Mouse (Mus musculus): ENCODE measurements around the gene Atox1.

Atox1 gene

DNA sequence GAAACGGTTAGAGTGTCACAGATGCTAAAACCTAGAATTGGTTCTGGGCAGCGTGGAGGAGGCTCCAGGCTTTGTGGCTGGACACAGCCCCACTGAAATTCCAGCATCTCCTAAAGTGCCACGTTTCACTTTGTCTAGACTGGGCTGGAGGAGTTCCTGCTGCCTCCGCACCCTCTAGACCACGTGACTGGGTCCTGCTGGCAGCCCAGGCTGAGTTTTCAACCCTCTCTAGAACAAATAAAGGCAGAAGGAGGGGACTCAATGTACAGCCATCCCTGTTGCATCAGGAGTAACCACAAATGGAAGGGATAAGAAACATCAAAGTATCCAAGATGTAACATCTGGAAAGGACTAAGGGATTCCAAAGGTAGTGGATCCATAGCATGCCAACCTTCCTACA is 46.7 kb downstream of the Atox1 start:
- no peak for DNase-seq (ENCODE audit: low read depth, low spot score)

DNA sequence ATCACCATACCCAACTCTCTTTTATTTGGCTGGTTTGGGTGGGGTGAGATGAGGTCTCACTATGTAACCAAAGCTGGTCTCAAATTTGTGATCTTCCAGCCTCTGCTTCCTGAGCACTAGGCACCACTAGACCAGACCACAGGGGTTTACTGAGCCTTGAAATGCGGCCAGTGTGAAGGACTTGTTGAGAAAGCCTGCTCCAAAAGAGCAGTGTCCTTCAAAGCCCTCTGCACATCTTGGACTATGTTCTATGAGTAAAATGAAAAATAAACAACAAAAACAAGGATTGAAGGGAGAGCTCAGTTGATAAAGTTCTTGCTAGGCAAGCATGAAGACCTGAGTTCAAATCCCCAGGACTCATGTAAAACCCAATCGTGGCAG is 47.6 kb downstream of the Atox1 start:
- no peak for DNase-seq (ENCODE audit: low read depth, low spot score)

DNA sequence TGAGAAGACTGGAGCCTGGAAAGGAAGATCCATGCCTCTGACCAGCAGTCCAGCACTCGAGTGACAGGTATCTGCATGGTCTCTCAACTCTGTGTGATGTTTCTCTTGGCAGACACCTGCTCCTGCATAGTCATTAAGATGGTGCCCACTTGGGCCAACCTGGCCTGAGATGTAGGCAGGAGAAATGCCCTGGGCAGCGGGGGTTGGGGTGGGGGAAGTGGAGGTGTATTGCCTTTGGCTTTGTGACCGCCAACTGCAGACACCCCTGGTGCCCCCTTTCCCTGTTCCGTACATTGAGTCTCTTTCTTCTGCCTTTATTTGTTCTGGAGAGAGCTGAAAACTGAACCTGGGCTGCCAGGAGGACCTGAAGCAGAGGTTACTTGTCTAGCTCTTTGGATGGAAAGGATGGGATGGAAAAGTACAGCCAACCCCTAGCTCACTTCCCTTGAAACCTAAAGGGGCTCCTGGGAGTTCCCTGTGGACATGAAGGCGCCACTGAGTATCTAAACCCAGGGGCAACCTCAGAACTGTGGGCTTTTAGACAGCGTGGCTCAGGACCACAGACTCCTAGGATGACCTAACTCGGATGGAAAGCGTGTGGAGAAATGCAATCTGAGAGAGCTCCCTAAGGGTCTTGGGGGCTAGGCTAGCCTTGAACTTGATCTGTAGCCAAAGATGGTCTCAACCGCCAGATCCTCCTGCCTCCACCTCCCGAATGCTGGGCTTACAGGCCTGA is 48.2 kb downstream of the Atox1 start:
- no peak for DNase-seq (ENCODE audit: low read depth, low spot score)

DNA sequence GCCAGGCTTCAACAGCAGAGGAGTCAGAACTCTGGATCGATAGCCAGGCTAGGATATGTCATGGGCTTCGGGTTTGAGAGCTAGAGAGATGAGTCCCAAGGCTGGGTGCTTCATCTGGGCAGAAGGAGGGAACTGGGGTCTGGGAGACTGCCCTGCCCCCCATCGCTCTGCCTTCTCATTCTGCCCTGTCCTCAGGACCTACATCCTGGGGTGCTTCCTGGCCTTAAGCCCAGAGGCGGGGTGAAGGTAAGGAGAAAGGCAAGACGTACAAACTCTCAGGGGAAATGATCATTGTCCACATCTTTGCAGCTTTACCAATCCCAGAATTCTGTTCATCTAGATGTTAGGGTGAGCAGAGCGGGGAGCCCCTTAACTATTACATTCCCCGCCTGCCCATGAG is 49.0 kb downstream of the Atox1 start:
- DNase-seq (ENCODE audit: low read depth, low spot score) = no peak

DNA sequence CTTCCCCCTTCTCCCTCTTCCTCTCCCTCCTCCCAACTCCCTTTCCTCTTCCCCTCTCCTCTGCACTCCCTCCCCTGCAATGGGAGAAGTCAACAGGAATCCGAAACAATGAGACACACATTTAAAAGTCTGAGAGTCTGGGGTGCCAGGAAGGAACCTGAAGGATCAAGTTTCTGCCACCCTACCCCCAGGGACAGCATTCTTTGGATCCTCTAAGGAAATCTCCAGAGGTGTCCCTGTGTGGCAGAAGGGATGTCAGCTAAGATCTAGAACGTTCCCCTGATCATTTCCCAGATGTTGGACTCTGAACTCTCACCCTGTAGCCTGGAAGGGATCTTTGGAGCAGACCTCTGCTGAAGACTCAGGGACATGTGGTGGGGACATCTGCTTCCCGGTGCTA is 50.5 kb downstream of the Atox1 start:
- no peak for DNase-seq (ENCODE audit: low read depth, low spot score)

DNA sequence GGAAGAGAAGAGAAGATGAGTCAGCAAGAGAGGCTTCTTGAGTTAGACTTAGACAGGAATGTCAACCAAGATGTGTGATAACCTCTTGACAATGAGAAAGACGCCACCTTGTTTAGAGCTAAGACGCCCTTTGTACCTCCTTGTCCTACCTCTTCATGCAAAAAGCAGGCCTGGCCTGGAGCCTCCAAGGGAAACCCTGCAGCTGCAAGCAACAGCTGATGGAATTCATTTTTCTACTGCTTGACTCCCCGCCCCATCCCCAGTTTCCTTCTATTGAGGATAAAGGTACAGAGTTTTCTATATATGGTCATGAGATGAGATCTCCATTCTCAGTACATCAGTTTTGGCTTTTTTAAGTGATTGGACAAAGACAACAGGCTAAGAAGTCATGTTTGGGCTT is 51.0 kb downstream of the Atox1 start:
- DNase-seq (ENCODE audit: low read depth, low spot score) = no peak

DNA sequence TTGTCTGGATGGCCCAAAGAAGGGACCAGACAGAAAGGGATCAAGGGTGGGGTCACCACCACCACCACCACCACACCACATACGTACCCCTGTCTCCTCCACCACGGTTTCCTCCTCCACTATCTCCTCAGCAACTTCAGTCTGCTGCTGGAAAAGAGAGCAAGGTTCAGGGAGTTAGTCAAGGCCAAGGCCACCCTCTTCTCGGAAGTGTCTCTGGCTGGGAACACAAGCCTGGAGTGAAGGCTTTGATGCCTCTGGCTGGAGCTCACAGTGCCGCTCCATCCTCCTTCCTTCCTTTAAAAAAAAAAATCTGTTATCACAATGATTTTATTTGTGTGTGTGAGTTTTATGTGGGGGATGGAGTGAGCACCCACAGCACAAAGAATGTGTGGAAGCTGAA is 53.9 kb downstream of the Atox1 start:
- no peak for DNase-seq (ENCODE audit: low read depth, low spot score)

DNA sequence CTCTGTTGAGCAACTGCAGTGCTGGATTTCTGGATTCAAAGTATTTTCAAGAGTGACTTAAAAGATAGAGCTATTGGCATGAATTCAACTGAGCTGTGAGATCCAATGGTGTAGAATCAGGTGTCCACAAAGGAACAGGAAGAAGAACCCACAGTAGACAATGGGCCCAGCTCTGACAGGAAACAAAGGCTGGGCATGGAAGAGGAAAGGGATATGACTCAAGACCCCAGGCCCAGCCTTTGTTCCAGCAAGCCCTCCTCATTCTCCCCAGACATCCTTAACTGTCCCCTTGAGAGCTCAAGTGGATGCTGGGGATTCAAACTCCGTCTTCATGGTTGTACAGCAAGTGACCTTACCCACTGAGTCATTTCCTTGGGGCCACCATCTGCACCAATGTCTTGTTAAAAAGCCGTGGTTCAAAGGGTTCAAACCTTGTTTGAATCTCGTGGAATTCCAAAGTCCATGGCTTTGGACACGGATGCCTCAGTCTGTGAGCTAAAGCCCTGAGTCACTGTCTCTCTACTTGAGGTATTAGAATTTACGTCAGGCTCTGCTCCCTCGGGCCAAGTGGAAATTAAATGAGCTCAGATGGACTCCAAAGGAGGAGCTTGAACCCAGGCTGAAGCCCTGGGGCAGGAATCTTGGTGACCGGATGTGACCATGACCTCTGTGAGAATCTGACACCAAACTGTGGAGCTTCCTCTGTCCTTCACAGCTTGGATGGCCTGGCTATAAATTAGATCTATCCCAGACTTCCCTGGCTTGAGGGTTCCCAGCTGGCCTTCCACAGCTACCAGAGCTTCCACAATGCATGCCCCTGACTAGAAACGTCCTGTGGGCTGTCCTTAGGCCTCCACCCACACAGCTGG is 55.2 kb downstream of the Atox1 start:
- DNase-seq (ENCODE audit: low read depth, low spot score) = no peak

DNA sequence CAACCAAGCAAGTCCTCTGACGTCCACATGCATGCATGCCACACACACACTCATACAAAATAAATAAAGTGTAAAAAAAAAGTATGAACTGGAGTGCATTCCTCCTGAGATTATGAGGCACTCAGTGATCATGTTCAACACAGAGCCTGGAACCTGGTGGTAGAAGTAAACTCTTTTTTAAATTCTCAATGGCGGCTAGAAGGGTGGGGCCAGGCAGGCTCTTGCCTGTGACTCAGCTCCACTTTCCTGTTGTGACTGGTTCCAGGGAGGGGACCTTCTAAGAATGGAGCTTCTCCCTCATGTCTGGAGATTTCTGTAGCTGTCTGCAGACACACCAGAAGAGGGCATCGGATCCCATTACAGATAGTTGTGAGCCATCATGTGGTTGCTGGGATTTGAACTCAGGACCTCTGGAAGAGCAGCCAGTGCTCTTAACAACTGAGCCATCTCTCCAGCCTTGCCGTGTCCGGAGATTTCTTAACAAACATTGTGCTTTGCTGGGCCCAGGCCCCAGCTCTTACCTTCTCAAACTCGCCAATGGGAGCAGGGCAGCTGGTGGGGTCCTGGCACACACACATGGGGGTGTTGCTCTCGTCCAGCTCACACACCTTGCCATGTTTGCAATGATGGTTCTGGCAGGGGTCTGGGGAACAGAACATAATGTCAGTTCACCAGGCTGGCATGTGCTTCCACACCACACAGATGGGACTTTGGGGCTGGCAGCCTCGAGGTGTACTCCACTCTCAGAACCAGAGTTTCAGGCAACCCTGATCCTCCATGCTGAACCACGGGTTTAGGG is 56.2 kb downstream of the Atox1 start:
- DNase-seq (ENCODE audit: low read depth, low spot score) = no peak

DNA sequence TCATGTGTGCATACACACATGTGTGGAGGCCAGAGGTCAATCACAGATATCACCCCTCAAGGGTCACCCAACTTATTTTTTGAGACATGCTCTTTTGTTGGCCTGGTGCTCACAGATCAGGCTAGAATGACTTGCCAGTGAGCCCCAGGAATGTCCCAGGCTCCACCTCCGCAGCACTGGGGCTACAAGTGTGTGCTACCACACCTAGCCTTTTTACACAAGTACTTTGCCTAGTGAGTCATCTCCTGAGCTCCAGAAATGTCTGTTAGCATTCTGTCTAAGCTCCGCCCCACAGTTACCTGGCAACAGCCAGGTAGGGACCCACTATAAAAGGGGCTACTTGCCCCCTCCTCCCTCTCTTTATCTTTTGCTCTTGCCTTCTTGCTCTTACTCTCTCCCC is 60.2 kb downstream of the Atox1 start:
- no peak for DNase-seq (ENCODE audit: low read depth, low spot score)

DNA sequence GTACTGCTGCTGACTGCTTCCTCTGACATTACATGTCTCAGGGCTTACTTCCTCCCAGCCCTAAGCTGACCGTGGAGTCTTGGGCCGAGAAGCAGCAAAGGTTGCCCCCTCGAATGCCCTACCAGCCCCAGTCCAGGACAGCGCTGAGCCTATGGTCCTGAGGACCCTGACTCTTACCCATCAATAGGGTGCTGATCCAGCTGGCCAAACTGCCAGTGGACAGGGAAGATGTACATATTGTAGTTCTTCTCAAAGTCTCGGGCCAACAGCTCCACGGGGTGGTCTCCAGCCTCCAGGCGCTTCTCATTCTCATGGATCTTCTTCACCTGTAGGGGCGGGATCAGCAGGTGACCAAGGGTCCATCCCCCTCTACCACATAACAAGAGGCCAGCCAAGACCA is 62.7 kb downstream of the Atox1 start:
- no peak for DNase-seq (ENCODE audit: low read depth, low spot score)

DNA sequence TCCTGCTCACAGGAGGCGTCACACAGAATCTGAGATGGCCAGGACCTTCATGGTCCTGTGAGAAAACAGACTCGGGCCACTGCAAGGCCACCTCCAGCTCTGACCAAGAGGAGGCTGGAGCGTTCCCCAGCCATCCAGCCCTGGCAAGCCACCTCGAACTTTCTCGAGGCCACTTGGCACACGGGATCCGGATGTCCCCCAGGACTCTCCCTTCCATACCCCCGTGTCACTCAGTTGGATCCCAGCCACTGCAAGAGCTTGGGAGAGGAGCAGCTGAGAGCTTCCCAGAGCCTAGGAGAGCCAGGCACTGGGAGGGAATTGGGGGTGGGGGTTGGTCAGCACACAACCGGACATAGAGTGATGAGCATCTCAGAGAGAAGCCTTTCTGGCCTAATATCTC is 63.6 kb downstream of the Atox1 start:
- no peak for DNase-seq (ENCODE audit: low read depth, low spot score)

DNA sequence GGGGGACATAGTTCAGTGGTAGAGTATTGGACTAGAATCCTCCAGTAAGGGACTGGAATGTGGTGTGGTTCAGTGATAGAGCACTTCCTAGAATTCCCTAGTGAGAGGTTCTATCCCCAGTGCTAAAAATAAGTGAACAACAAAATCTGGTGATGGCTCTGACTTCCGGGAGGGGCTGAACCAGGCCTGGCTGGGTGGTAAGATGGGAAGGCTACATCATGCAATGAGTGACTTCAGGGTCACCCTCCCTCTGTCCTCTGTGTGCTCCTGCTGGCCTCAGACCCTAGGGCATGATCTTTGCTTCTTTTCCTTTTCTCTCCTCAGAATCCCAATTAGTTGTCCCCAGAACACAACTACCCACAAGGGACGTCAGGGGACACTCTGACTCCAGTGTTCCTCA is 64.0 kb downstream of the Atox1 start:
- no peak for DNase-seq (ENCODE audit: low read depth, low spot score)
